Mouse (Mus musculus) heart, embryonic 14.5 days (tissue): ENCODE results near the gene Cdh11. TPM values are rescaled to one million over a fixed set of nuclear protein-coding genes. Genes with fewer than 3 reads are reported as not detected.
A peak's percentile ranks its signal among the peaks of the same experiment; 100 is the strongest.

Source experiments
- ATAC-seq: fragments of 200-750 bp; cut with Nextera tagmentation; 2 replicates; pipeline ENCODE4 v1.8.0; 2017; ENCODE audit warnings: low read depth, moderate TSS enrichment; ENCODE audit not compliant: insufficient number of reproducible peaks, insufficient read depth, low FRiP score
- H3K27ac ChIP-seq, 2 experiments: fragments of 200-500 bp in 1 of 2; fragments of 300-500 bp in 1 of 2; sonication (generic) in 1 of 2; replicated peaks in 1 of 2; 2 replicates each; pipeline ENCODE4 v1.5.1; 2012 to 2014; ENCODE audit warnings: low read depth in 2 of 2, low read length in 2 of 2, control low read depth in 1 of 2, mild to moderate bottlenecking in 1 of 2, mixed read lengths in 1 of 2; ENCODE audit not compliant: control insufficient read depth in 1 of 2, insufficient read depth in 1 of 2
- H3K27me3 ChIP-seq: fragments of 300-500 bp; sonication (generic); 2 replicates; pipeline ENCODE4 v1.6.1; 2014; ENCODE audit warnings: mild to moderate bottlenecking, low read length, control low read depth; ENCODE audit not compliant: control insufficient read depth, insufficient read depth
- H3K36me3 ChIP-seq: fragments of 300-500 bp; sonication (generic); 2 replicates; pipeline ENCODE4 v1.6.1; 2014; ENCODE audit warnings: mild to moderate bottlenecking, control low read depth, low read length, mixed read lengths; ENCODE audit not compliant: control insufficient read depth, insufficient read depth
- H3K4me1 ChIP-seq, 2 experiments: fragments of 200-500 bp in 1 of 2; fragments of 300-500 bp in 1 of 2; sonication (generic) in 1 of 2; 2 replicates each; pipeline ENCODE4 v1.6.1; 2012 to 2014; ENCODE audit warnings: low read length in 2 of 2, control low read depth in 1 of 2, mixed read lengths in 1 of 2; ENCODE audit not compliant: control insufficient read depth in 2 of 2, insufficient read depth in 2 of 2
- H3K4me2 ChIP-seq: fragments of 300-500 bp; sonication (generic); 2 replicates; pipeline ENCODE4 v1.6.1; 2014; ENCODE audit warnings: mild to moderate bottlenecking, low read length
- H3K4me3 ChIP-seq, 2 experiments: fragments of 200-500 bp in 1 of 2; fragments of 300-500 bp in 1 of 2; sonication (generic) in 1 of 2; 2 replicates each; pipeline ENCODE4 v1.5.1; 2012 to 2014; ENCODE audit warnings: low read length in 2 of 2, mild to moderate bottlenecking in 2 of 2, control low read depth in 1 of 2, low read depth in 1 of 2, moderate library complexity in 1 of 2; ENCODE audit not compliant: control insufficient read depth in 1 of 2, insufficient read depth in 1 of 2
- H3K9ac ChIP-seq: fragments of 300-500 bp; sonication (generic); 2 replicates; pipeline ENCODE4 v1.6.1; 2014; ENCODE audit warnings: mild to moderate bottlenecking, low read length
- H3K9me3 ChIP-seq: fragments of 300-500 bp; sonication (generic); 2 replicates; pipeline ENCODE4 v1.6.1; 2016; ENCODE audit warnings: low read length, control low read depth; ENCODE audit not compliant: control insufficient read depth
- WGBS: fragments of 180-500 bp; shearing (Covaris S2); extraction: QIAGEN DNeasy Blood & Tissue Kit; methylation state at CpG from one replicate; pipeline ENCODE4 v1.1.7; 2014; 5-methylcytosine and 5-hydroxymethylcytosine counted together
- polyA plus RNA-seq: library from polyadenylated mRNA; unstranded; fragments of >200 nt; fragmentation: Nextera tagmentation; extraction: Ambion mirVana; gene quantifications from 2 replicates; pipeline ENCODE4 v1.2.1, GENCODE M21; 2014

Cdh11 gene
- polyA plus RNA-seq, 1 experiment from 2014 or later, result 75.4 TPM

GRCm38 (mm10) chr8:102782707-102783489, 2.5 kb downstream of the Cdh11 start:
- no peaks in the 10 kb centered on the region for H3K9me3 ChIP-seq
- peaks cover 2% of the 10 kb centered on the region; the same call in 1 of the 2 replicates for H3K36me3 ChIP-seq
- peaks cover 3 to 11% of the 10 kb centered on the region in 2 experiments; a peak in 2 of 4 replicates for H3K4me1 ChIP-seq
- ATAC-seq, result no peak
- H3K4me2 ChIP-seq, result peak overlapping the region; percentile 92
- peak overlapping the region; percentile 77 for H3K9ac ChIP-seq
- 9% methylated on average over 11 of the region's 11 CpGs for WGBS
- peak overlapping the region; percentile 59 to 91 for H3K4me3 ChIP-seq
- peaks cover 13% of the 10 kb centered on the region; the same call in 1 of the 2 replicates for H3K27me3 ChIP-seq
- peak overlapping the region; percentile 90 to 91 for H3K27ac ChIP-seq

DNA sequence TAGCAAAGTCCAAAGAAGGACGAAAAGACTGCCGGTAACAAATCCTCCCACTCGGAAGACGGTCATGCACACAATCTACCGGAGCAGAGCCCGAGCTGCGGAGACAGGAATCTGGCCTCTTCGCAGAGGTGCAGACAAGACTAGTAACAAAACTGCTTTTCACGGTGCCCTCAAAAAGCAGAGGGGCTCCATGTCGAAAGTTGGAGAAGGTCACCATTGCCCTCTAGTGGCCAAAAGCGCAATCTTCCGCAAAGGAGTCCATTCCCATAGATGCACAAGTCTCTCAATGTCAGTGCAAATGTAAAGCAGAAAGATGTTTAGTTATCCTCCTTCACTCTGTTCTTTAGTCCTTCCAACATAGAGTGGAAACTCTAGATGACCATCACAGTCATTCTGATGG, 4.5 kb downstream of the Cdh11 start:
- ATAC-seq, result no peak
- Histone ChIP-seq H3K4me3 (peak overlapping the region; percentile 31 to 47), H3K27ac (no peak overlapping the region), H3K9me3 (no peaks in the 10 kb centered on the region), H3K27me3 (peaks cover 7% of the 10 kb centered on the region; the same call in 1 of the 2 replicates), H3K36me3 (peaks cover 17% of the 10 kb centered on the region; the same call in 1 of the 2 replicates), H3K4me1 (peaks cover 3 to 7% of the 10 kb centered on the region in 2 experiments; a peak in 2 of 4 replicates), H3K4me2 (peak overlapping the region; percentile 92), H3K9ac (peak overlapping the region; percentile 63)
- WGBS, result 2% methylated on average over 12 of the region's 12 CpGs

GRCm38 (mm10) chr8:102774594-102774993, 10.8 kb downstream of the Cdh11 start:
- ATAC-seq, result no peak
- H3K4me1 ChIP-seq, result no peaks in the 10 kb centered on the region; a peak in 1 of 4 replicates
- H3K9ac ChIP-seq, result no peak overlapping the region
- H3K4me2 ChIP-seq, result no peak overlapping the region
- peaks cover 21% of the 10 kb centered on the region for H3K36me3 ChIP-seq
- H3K9me3 ChIP-seq, result no peaks in the 10 kb centered on the region
- H3K27ac ChIP-seq, result no peak overlapping the region
- no peak overlapping the region for H3K4me3 ChIP-seq
- no peaks in the 10 kb centered on the region for H3K27me3 ChIP-seq
- WGBS, result 82% methylated on average over 1 of the region's 1 CpGs

- H3K27ac ChIP-seq, result no peak overlapping the region
- WGBS, result 83% methylated on average over 2 of the region's 2 CpGs
- no peak overlapping the region for H3K4me3 ChIP-seq
- H3K36me3 ChIP-seq, result peaks cover 9% of the 10 kb centered on the region
- H3K4me2 ChIP-seq, result no peak overlapping the region
- H3K9ac ChIP-seq, result no peak overlapping the region
- no peak for ATAC-seq
- no peaks in the 10 kb centered on the region for H3K27me3 ChIP-seq
- H3K4me1 ChIP-seq, result no peaks in the 10 kb centered on the region
- H3K9me3 ChIP-seq, result no peaks in the 10 kb centered on the region
These were observed 14.0 kb downstream of the Cdh11 start for GRCm38 (mm10) chr8:102771456-102771855.

DNA sequence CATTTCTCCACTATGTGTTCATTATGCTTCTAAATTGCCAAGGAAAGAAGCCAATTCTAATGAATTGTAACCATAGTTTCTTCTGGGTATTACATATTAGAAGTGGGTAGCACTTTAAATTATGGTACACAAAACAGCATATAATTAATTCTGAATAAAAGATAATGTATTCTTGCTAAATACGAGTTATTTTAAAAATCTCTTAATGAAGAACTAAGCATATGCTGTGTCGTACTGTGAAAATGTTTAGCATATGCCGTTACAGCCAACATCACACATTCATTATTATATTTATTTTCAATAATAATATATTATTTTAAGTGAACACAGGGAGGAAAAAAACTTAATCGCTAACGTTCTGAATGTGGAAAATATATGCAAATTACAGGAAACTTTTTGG, 31.6 kb downstream of the Cdh11 start:
- H3K27me3 ChIP-seq, result no peaks in the 10 kb centered on the region
- no peaks in the 10 kb centered on the region for H3K4me1 ChIP-seq
- no peak overlapping the region for H3K9ac ChIP-seq
- H3K4me3 ChIP-seq, result no peak overlapping the region
- ATAC-seq, result no peak
- 85% methylated on average over 5 of the region's 5 CpGs for WGBS
- H3K36me3 ChIP-seq, result 0 out of 2 replicates have a peak, but pooled peaks cover 12% of the 10 kb centered on the region
- no peak overlapping the region for H3K27ac ChIP-seq
- no peaks in the 10 kb centered on the region for H3K9me3 ChIP-seq
- no peak overlapping the region for H3K4me2 ChIP-seq

- no peak overlapping the region for H3K9ac ChIP-seq
- no peak for ATAC-seq
- H3K4me2 ChIP-seq, result no peak overlapping the region
- H3K9me3 ChIP-seq, result no peaks in the 10 kb centered on the region
- H3K36me3 ChIP-seq, result no peaks in the 10 kb centered on the region
- H3K4me1 ChIP-seq, result peaks cover 2 to 5% of the 10 kb centered on the region in 2 experiments; a peak in 1 of 4 replicates
- H3K4me3 ChIP-seq, result no peak overlapping the region
- H3K27ac ChIP-seq, result no peak overlapping the region
- 61% methylated on average over 3 of the region's 3 CpGs for WGBS
- no peaks in the 10 kb centered on the region for H3K27me3 ChIP-seq
These were observed 42.5 kb downstream of the Cdh11 start for GRCm38 (mm10) chr8:102742940-102743339.

DNA sequence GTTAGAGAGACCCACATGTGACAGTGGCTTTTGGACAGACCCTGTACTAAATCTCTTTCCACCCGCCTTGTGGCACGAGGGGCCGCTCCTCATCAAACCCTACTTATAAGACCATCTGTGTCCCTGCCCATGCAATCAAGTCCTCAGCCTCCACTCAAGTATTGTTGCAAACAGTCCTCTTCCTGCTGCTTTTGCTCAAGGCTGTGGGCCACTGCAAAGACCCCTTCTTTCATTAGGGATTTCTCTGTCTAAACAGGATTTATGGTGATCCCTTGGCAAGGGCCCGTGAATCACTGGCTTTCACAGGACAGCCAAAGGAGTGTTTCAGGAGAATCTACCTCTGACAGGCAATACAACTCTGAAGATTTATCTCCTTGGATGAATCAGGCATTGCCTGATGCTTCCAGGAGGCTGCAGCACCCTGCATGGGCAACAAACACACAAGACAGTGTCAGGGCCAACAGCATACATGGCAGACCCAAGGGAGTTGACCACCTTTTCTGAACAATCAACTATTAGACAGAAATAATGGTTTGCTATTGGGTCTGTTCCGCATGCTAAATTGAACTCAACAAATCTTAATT, 43.3 kb downstream of the Cdh11 start:
- 86% methylated on average over 5 of the region's 5 CpGs for WGBS
- Histone ChIP-seq H3K36me3 (no peaks in the 10 kb centered on the region), H3K4me2 (no peak overlapping the region), H3K27ac (no peak overlapping the region), H3K9ac (no peak overlapping the region), H3K4me3 (no peak overlapping the region), H3K9me3 (no peaks in the 10 kb centered on the region), H3K27me3 (no peaks in the 10 kb centered on the region), H3K4me1 (peaks cover 2 to 7% of the 10 kb centered on the region in 2 experiments; a peak in 2 of 4 replicates)
- ATAC-seq, result no peak
